Mouse (Mus musculus) left cerebral cortex, adult 2 months (tissue): ENCODE data around the gene Tbc1d22a. TPM values are rescaled to one million over a fixed set of nuclear protein-coding genes. Genes with fewer than 3 reads are reported as not detected.

Experiments
- DNase-seq, 2 experiments: peaks; one replicate each; pipeline ENCODE4 v3.0.0; 2021 to 2022; ENCODE audit warnings: low spot score in 2 of 2, mixed read lengths in 1 of 2; ENCODE audit errors: extremely low spot score in 1 of 2
- H3K27ac ChIP-seq: fragments of 200-600 bp; 2 replicates; pipeline ENCODE4 v1.8.1; 2022
- H3K4me3 ChIP-seq: fragments of 200-600 bp; 2 replicates; pipeline ENCODE4 v1.8.1; 2022
- CTCF ChIP-seq: fragments of 200-600 bp; IDR thresholded peaks from 2 replicates; pipeline ENCODE4 v1.8.1; 2022; ENCODE audit warnings: antibody characterized with exemption, mild to moderate bottlenecking, moderate library complexity
- intact Hi-C: fragments of 180-260 bp; cut with DNase I; formaldehyde crosslinking; loops from one replicate; pipeline ENCODE4 v1.15.1; 2025
- total RNA-seq, 2 experiments: library from RNA; stranded (reverse); gene quantifications; 2 replicates each; pipeline ENCODE4 v1.2.3; 2021

The Tbc1d22a gene
- total RNA-seq, 2 experiments from 2014 or later, result 32.8 to 34.3 TPM

DNA sequence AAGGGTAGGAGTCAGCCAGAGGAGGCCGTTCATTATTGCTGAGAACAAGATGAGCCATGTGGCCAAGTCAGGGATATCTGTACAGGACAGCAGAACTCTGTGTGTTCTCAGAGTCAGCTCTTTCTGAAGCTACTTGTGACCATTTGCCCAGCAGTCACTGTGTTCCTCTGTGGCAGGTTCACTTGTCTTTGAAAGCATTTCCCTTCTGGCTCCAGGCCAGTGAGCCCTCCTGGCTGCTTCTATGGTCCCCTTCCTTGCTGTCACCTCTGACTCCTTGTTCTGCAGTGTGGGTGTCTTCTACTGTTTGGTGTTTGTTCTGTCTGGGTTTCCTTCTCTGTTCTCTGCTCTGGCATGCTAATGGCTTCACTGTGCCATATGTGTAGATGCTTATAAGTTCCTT is 121.5 kb downstream of the Tbc1d22a start:
- intact Hi-C loops, result no loop called here
- no peak for TF ChIP-seq CTCF
- H3K4me3 ChIP-seq, result no peak overlapping the region
- no peak overlapping the region for H3K27ac ChIP-seq
- DNase-seq, result no peak

GRCm38 (mm10) chr15:86337726-86338125 is 123.5 kb downstream of the Tbc1d22a start:
- H3K4me3 ChIP-seq, result no peak overlapping the region
- intact Hi-C loops, result no loop called here
- no peak for TF ChIP-seq CTCF
- no peak overlapping the region for H3K27ac ChIP-seq
- no peak for DNase-seq

GRCm38 (mm10) chr15:86339736-86340135 is 125.5 kb downstream of the Tbc1d22a start:
- no peak overlapping the region for H3K27ac ChIP-seq
- intact Hi-C loops, result no loop called here

DNA sequence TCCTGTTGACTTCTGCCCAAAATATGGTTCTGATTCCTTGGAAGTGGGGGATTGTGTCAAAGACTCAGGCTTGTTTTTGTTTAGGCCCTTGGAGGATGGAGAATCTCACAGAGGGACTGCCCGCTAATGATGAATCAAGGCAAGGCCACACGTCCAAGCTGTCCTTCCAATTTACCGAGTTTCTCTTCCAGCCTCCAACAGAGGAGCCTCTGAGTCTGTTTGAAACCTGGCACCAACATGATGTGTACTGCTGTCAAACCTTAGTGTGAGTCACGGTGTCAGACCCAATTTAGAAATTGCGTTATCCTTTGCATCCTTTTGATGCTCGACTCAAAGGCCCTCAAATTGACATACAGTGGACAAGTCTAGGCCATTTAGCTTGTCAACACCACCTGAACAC is 126.5 kb downstream of the Tbc1d22a start:
- intact Hi-C loops, result no loop called here

More at GRCm38 (mm10) chr15:86339736-86340135, 125.5 kb downstream of the Tbc1d22a start:
- no peak for DNase-seq
- no peak overlapping the region for H3K4me3 ChIP-seq
- TF ChIP-seq CTCF, result no peak

GRCm38 (mm10) chr15:86342637-86343375 is 128.5 kb downstream of the Tbc1d22a start:
- TF ChIP-seq CTCF, result no peak
- Histone ChIP-seq H3K4me3 (no peak overlapping the region), H3K27ac (no peak overlapping the region)
- no peak for DNase-seq
- intact Hi-C loops, result no loop called here

More for the DNA sequence above, 126.5 kb downstream of the Tbc1d22a start:
- TF ChIP-seq CTCF, result no peak
- Histone ChIP-seq H3K27ac (no peak overlapping the region), H3K4me3 (no peak overlapping the region)
- no peak for DNase-seq

- H3K4me3 ChIP-seq, result no peak overlapping the region
- no peak for TF ChIP-seq CTCF
- peak in 1 of 2 experiments; percentile 29 for DNase-seq
- no peak overlapping the region; the same call in 1 of the 2 replicates for H3K27ac ChIP-seq
- intact Hi-C loops, result no loop called here
These were observed 130.7 kb downstream of the Tbc1d22a start for GRCm38 (mm10) chr15:86344906-86345331.

- intact Hi-C loops, result no loop called here
These were observed 131.6 kb downstream of the Tbc1d22a start for GRCm38 (mm10) chr15:86345907-86346306.

GRCm38 (mm10) chr15:86346606-86347005 is 132.3 kb downstream of the Tbc1d22a start:
- no peak for TF ChIP-seq CTCF
- no peak overlapping the region for H3K4me3 ChIP-seq
- intact Hi-C loops, result no loop called here
- no peak for DNase-seq
- no peak overlapping the region for H3K27ac ChIP-seq

More at GRCm38 (mm10) chr15:86345907-86346306, 131.6 kb downstream of the Tbc1d22a start:
- H3K27ac ChIP-seq, result no peak overlapping the region
- no peak overlapping the region for H3K4me3 ChIP-seq
- TF ChIP-seq CTCF, result no peak
- DNase-seq, result no peak

DNA sequence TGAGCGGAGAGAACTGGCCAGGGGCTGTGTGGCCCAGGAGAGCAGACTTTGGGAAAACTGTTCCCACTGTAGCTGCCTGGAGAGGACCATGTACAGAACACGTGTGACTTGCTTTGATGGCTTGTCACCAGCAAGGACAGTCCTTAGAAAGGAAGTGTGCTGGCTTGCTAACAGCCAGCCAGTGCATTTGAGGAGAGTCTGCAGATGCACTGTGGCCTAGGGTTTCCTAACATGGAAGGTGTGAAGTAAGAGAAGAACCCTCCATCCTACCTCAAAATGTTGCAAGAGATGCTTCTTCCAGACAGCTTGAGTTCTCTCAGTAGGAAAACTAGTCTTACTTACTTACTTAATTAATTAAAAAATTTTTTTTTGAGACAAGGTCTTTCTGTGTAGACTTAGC is 140.7 kb downstream of the Tbc1d22a start:
- TF ChIP-seq CTCF, result no peak
- intact Hi-C loops, result no loop called here
- no peak for DNase-seq
- no peak overlapping the region for H3K27ac ChIP-seq
- no peak overlapping the region for H3K4me3 ChIP-seq

GRCm38 (mm10) chr15:86355857-86356256 is 141.6 kb downstream of the Tbc1d22a start:
- no peak overlapping the region for H3K4me3 ChIP-seq
- intact Hi-C loops, result no loop called here
- no peak for DNase-seq
- no peak overlapping the region for H3K27ac ChIP-seq
- TF ChIP-seq CTCF, result no peak

- TF ChIP-seq CTCF, result no peak
- intact Hi-C loops, result no loop called here
- Histone ChIP-seq H3K27ac (no peak overlapping the region), H3K4me3 (no peak overlapping the region)
- DNase-seq, result no peak
These were observed 146.1 kb downstream of the Tbc1d22a start for GRCm38 (mm10) chr15:86360376-86360775.

GRCm38 (mm10) chr15:86362306-86363150 is 148.3 kb downstream of the Tbc1d22a start:
- TF ChIP-seq CTCF, result no peak
- peak overlapping the region; percentile 79 for H3K27ac ChIP-seq
- peak in 1 of 2 experiments; percentile 51 for DNase-seq
- no peak overlapping the region for H3K4me3 ChIP-seq
- intact Hi-C loops, result no loop called here
